Mouse (Mus musculus): ENCODE measurements around the gene Sos1.

DNA sequence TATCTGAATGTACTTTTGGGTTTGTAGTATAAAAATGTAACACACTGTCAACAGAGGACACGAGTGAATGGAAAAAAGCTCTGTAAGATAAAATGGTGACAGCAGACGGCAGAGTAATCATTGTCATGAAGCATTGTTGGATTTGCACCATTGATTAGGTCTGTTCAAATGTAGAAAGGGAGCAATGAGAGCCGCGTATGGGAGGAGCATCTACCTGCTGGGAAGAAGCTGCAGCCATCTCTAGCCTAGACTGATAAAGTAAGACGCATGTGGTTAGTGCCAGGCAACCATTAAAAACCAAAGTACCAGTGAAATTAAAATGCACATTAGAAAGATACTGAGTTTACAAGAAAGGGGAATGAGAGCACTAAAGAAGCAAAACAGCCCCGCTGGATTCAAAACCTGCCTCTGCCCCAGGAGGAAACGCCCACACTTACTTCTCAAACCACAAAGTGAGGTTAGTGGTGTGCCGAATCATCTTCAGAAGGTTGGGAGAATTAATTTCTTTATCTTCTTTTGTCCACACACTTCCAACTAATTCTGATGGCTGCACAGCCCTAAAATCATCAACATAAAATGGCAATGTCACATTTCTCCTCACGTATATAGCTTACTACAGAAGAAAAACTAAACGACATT, 61.6 kb downstream of the Sos1 start:
- TF ChIP-seq CTCF (IDR thresholded peaks at IDR 0.05; ENCODE audit: insufficient read depth, low read length) (no peak), POLR2A (IDR thresholded peaks at IDR 0.05; ENCODE audit: borderline replicate concordance, extremely low read depth, low read depth, low read length) (no peak)
